Mouse (Mus musculus) activated CD4-positive, CD25-positive, alpha-beta regulatory T cell, adult 4 months (primary cell): ENCODE data around the gene Ptpn23. TPM values are rescaled to one million over a fixed set of nuclear protein-coding genes. Genes with fewer than 3 reads are reported as not detected.
"Not testable (repeated sequence)": the region's sequence is repeated elsewhere in the genome, so short reads cannot be mapped to it uniquely, and the experiment has no call there.

Experiments
- ATAC-seq: one replicate; pipeline ENCODE4 v1.8.0; 2017
- polyA plus RNA-seq, 2 experiments: library from polyadenylated mRNA; unstranded; fragments of 100-300 nt; shearing (Covaris generic); gene quantifications; one replicate each; pipeline ENCODE4 v1.2.1; 2017

The Ptpn23 gene
- 1 to 10 TPM; 5.4 TPM for polyA plus RNA-seq

DNA sequence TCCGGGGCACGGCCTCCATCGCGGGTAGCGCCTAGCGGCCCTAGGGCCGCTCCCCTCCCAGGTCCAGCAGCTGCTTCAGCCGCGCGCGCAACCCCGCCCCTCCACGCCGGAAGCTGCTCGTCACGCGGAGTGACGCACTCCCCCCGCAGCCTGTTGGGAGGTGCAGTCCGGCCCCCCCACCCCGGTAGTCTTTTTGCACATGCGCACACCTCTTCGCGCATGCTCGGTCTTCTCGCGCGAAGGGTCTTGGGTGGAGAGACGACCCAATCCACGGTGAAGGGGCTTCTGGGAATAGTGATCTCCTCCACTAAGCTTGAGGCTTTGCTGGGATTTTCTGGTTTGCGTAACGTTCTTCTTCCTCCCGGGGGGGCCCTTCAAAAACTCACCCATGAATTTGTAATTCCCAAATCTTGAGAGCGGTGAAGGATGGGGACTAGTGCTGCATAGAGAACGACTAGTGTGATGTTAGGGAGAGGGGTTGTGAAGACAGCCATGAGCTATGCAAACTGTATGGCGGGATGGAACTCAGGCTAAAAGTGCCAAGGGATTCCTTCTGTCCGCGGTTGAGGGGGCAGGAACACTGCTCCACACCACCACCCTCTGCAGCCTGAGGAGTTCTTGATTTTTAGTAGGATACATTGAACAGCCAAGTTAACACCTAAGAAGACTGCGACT, at the start of gene Ptpn23:
TSS of gene Ptpn23 (minus strand) at position 115 of the 675 bp plus-strand sequence.
- peak; percentile 75 for ATAC-seq

GRCm38 (mm10) chr9:110452523-110452922, 44.5 kb upstream of the Ptpn23 start:
- ATAC-seq, result no peak

- peak; percentile 65 for ATAC-seq
These were observed 41.0 kb upstream of the Ptpn23 start for GRCm38 (mm10) chr9:110448857-110449617.

GRCm38 (mm10) chr9:110448356-110448755, 40.3 kb upstream of the Ptpn23 start:
- ATAC-seq, result no peak

DNA sequence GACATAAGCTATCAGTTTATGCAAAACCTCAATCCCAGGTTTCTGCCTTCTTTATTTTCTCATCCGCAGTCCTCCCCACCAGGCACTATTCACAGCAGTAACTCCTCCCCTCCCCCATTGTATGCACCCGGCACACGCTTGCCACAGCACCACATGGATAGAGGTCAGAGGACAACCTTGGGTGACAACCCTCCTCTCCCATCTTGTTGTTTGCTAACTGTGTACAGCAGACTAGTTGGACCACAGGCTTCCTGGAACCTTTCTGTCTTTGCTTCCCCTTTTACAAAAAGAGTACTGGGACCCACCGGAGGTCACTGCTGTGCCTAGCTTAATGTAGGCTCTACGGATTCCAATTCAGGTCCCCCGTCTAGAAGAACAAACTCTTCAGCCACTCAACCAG, 32.5 kb upstream of the Ptpn23 start:
- no peak for ATAC-seq

DNA sequence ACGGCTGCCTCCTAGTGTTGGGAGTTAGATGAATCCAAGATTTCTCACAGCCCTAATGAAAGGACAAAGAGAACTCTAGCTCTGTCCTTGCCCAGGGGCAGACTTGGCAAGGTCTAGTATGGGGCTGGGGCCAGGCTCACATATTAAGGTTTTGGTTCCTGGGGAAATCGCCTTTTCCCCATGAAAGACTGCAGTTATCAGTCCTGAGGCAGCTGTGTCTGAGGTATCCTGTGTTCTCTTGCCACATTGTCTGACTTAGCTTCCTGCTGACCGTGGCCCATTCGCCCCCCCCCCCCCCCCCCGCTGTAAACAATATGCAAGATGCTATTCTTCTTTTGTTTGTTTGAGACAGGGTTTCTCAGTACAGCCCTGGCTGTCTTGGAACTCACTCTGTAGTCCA, 32.0 kb upstream of the Ptpn23 start:
- no peak for ATAC-seq

DNA sequence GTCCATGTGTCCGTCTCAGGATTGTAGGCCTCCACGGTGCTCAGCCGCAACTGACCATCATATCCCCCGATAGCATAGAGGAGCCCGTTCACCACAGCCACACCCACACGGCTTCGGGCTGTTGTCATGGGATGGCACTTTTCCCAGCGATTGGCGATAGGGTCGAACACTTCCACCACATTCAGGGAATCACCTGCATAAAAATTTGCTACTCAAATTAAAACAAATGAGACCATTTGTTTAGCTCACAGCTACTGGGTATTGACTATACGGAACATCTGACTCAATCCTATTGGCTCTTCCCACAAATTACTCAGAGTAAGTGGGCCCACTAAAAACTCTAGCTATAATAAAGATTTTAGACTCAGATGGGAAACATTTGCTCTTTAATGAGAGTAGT, 28.0 kb upstream of the Ptpn23 start:
- ATAC-seq, result no peak

- ATAC-seq, result no peak
These were observed 25.0 kb upstream of the Ptpn23 start for GRCm38 (mm10) chr9:110433045-110433444.

- ATAC-seq, result no peak
These were observed 23.2 kb upstream of the Ptpn23 start for GRCm38 (mm10) chr9:110431241-110431640.

DNA sequence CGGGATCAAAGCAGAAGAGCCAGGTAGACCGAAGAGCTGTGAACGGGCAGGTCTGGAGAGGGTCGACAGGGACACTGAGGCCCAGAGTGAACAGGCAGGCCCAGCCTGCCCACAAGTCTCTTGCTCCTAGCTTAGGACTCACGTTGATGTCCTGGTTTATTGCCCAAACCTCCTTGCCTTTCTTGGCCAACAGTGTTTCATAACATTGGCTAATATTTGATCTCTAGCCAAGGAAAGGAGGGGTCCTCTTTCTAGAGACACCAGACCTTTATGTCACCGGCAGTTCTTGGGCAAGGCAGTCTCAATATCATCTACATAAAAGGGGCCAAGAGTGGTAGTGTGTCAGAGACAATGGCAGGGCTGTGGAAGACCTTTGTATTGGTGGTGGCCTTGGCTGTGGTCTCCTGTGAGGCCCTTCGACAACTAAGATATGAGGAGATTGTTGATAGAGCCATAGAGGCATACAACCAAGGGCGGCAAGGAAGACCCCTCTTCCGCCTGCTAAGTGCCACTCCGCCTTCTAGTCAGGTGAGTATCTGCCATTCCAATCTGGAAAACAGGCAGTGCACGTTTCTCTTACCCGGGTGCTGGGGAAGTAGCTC, 11.6 kb upstream of the Ptpn23 start, which contains the start of gene Ngp:
TSS of gene Ngp (plus strand) at position 237 of the 602 bp plus-strand sequence.
- ATAC-seq, result no peak

DNA sequence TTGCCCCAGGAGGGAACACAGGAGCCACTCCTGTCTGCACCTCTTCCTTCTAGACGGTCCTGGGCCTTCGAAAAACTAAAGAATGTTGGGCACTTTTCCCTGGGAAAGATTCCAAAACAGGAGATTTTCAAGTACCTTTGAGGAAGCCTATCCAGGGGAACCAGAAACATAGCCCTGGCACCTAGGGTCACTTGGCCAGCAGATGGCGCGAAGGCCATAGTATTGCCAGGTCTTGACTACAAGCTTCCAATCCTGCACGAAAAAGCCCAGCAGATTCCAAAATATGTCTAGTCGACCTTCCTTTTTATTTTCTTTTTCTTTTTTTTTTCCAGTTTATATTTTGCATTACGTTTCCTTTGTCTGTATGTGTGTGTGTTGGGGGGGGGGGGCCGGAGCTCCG, 5.8 kb upstream of the Ptpn23 start:
- no peak for ATAC-seq

DNA sequence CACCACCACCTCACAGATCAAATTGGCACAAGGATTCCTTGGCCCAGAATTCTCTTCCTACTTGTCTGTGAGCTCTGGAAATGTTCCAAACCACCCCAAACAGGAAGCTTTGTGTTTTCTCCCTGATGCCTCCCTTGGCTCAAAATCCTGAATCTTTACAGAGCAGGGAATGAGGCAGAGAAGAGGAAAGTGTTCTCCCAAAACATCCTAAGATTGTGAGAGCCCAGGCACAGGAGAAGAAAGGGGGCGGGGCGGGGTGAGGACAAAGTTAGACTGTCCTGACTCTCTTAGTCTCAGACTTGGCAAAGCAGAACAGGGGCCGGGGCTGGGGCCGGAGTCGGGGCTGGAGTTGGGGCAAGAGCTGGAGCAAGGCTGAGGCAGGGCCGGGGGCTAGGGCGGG, 4.9 kb upstream of the Ptpn23 start:
- no peak for ATAC-seq

DNA sequence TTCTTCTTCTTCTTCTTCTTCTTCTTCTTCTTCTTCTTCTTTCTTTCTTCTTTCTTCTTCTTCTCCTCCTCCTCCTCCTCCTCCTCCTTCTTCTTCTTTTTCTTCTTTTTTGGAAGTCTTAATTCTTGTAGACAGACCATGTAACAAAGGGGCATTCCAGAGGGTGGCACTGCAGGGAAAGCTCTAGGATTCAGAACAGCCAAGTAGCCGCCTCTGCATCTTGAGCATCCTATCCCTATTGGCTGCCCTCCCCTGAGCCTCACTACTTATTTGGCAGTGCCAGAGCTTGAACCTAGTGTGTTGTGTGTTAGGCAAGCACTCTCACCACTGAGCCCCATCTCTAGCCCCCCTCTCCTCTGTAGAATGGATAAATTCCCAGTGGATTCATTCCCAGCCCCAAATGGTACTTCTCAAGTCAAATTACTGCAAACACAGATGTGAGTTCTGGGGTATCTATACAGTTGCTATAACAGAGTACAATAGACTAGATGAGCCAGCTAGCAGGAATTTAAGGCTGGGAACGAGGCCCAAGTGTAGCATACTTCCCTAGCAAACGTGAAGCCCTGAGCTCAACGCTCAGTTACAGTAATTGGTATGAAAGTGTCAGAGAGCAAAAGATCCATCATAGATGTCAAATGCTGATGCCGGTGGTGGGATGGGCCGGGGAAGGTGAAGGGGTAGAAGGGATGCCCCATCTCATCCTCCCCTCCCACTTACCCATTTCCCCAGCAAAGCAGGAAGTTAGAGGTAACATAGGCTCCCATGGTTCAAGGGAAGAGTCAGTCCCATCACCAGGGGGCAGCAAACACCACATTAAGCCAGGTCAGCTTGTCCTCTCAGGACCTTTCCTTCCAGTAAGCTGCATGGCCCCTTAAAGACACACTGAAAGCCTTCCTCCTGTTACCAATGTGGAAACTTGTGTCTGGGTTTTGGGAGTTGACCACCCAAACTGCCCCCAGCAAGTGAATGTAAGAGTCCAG, 3.2 kb upstream of the Ptpn23 start:
- peak; percentile 34 for ATAC-seq

- peak; percentile 50 for ATAC-seq
These were observed 508 bp downstream of the Ptpn23 start for GRCm38 (mm10) chr9:110407311-110408098.

DNA sequence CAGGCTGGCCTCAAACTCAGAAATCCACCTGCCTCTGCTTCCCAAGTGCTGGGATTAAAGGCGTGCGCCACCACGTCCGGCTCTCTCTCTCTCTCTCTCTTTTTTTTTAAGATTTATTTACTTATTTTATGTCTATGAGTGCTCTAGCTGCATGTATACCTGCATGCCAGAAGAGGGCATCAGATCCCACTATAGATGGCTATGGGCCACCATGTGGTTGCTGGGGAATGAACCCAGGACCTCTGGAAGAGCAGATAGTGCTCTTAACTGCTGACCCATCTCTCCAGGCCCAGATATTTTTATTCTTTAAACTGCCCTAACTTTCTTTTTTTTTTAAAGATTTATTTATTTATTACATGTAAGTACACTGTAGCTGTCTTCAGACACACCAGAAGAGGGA, 4.8 kb downstream of the Ptpn23 start:
- not testable (repeated sequence) for ATAC-seq

- ATAC-seq, result no peak
These were observed 5.3 kb downstream of the Ptpn23 start for GRCm38 (mm10) chr9:110402731-110403130.

GRCm38 (mm10) chr9:110400650-110401049, 7.4 kb downstream of the Ptpn23 start:
- ATAC-seq, result no peak

GRCm38 (mm10) chr9:110393295-110393694, 14.7 kb downstream of the Ptpn23 start:
- ATAC-seq, result no peak

DNA sequence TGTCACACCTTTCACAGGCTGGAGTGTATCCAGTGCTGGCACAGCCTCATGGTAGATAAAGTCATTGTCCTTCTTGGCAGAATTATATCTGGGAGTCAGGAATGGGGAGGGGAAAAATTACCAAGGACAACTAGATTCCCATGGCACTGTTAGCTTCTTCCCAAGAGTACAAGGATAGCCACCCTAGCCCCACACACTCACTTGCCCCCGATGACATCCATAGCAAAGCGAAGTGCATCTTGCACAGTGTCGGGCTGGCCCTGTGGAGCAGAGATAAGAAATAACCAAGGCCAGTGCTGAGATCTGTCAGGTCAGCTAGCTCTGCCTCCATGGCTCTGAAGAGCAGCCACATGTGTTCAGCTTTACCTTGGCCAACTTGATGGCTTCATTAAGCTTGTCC, 17.2 kb downstream of the Ptpn23 start:
- ATAC-seq, result no peak

GRCm38 (mm10) chr9:110388011-110388410, 20.0 kb downstream of the Ptpn23 start:
- ATAC-seq, result no peak

DNA sequence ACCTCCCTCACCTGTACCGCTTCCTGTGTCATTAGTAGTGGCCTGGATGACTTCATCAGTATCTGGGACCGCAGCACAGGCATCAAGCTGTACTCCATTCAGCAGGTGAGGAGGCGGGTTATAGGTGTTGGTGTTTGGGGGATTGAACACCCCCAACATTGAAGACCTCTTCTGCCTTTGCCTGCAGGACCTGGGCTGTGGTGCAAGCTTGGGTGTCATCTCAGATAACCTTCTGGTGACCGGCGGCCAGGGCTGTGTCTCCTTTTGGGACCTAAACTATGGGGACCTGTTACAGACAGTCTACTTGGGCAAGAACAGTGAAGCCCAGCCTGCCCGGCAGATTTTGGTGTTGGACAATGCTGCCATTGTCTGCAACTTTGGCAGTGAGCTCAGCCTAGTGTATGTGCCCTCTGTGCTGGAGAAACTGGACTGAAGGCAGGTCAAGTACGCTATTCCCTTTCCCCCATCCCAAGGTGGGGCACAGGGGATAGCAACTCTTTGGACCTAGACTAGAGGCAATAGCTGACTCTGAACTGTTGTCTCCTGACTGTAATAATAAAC, 23.6 kb downstream of the Ptpn23 start:
- no peak for ATAC-seq
